15 mouse cellular contexts compared by ENCODE assay signal in genomic region chr2:103012782-103013575, GRCm38 (mm10).
DNase-seq lines count a peak whose midpoint lies in the region; ATAC-seq and TF ChIP-seq lines count a peak whose summit lies in the region.
"Had no signal": no experiment of that assay in that cellular context is flagged by ENCODE, and none has a peak within 500 bp of the region (broad histone marks: within the 10 kb centered on the region; RNA-seq: fewer than 3 reads in every experiment).

No protein-coding gene starts in this region.

- H3K27me3 ChIP-seq in liver, embryonic 14.5 days (ENCODE audit: control insufficient read depth, insufficient read depth, low read length), result no peaks in the 10 kb centered on the region
- H3K27me3 ChIP-seq in E14TG2a.4 (ENCODE audit: insufficient read depth, low read length), result no peaks in the 10 kb centered on the region
- H3K27me3 ChIP-seq: heart, embryonic 12.5 days; hindbrain, embryonic 12.5 days; liver, embryonic 15.5 days had no signal

- no peak overlapping the region for H3K9ac ChIP-seq in liver, embryonic 14.5 days (replicated peaks)
- H3K9ac ChIP-seq: heart, embryonic 12.5 days; hindbrain, embryonic 12.5 days; liver, embryonic 15.5 days had no signal

- 68% methylated on average over 4 of the region's 4 CpGs for whole genome bisulfite sequencing in liver, embryonic 14.5 days (ENCODE audit: insufficient replicate concordance)

- peaks cover 8 to 11% of the 10 kb centered on the region in 2 experiments; a peak in 3 of 4 replicates for H3K4me1 ChIP-seq in liver, embryonic 14.5 days (replicated peaks; ENCODE audit: control insufficient read depth in 2 of 2, insufficient read depth in 2 of 2, low read length in 1 of 2)
- no peaks in the 10 kb centered on the region for H3K4me1 ChIP-seq in E14TG2a.4 (replicated peaks; ENCODE audit: low read depth, low read length)
- H3K4me1 ChIP-seq: hindbrain, embryonic 12.5 days had no signal

- H3K36me3 ChIP-seq in liver, embryonic 14.5 days (replicated peaks; ENCODE audit: control insufficient read depth, insufficient read depth, low read depth), result no peaks in the 10 kb centered on the region
- no peaks in the 10 kb centered on the region for H3K36me3 ChIP-seq in E14TG2a.4 (ENCODE audit: insufficient read depth, low read length)
- H3K36me3 ChIP-seq: heart, embryonic 12.5 days; hindbrain, embryonic 12.5 days; liver, embryonic 15.5 days had no signal

- H3K27ac ChIP-seq in liver, embryonic 14.5 days, result no peak overlapping the region
- H3K27ac ChIP-seq: hindbrain, embryonic 12.5 days; liver, embryonic 15.5 days had no signal

- no peak overlapping the region for H3K4me2 ChIP-seq in liver, embryonic 14.5 days (ENCODE audit: low read depth)
- H3K4me2 ChIP-seq: heart, embryonic 12.5 days; hindbrain, embryonic 12.5 days; liver, embryonic 15.5 days had no signal

- H3K4me3 ChIP-seq in liver, embryonic 14.5 days (ENCODE audit: insufficient read depth in 1 of 2, low read depth in 2 of 2, low read length in 2 of 2), result no peak overlapping the region
- H3K4me3 ChIP-seq in E14TG2a.4 (replicated peaks; ENCODE audit: low read length), result no peak overlapping the region
- H3K4me3 ChIP-seq: erythroblast, embryonic 14.5 days; heart, embryonic 12.5 days; hindbrain, embryonic 12.5 days; liver, embryonic 15.5 days; myocyte had no signal

- peak; percentile 36; the same call in 1 of the 2 replicates for ATAC-seq in frontal cortex, adult (ENCODE audit: low TSS enrichment)
- no peak for ATAC-seq in liver, embryonic 14.5 days (ENCODE audit: insufficient read depth)
- ATAC-seq: activated CD4-positive, CD25-positive, alpha-beta regulatory T cell, adult 4 months had no signal

- no peak for TF ChIP-seq EP300 in liver, embryonic 14.5 days (IDR thresholded peaks at IDR 0.05; ENCODE audit: low read depth)

- no peak for DNase-seq in frontal cortex, postnatal 14 days (ENCODE audit: low spot score in 2 of 2)
- no peak for DNase-seq in liver, embryonic 14.5 days (ENCODE audit: low read depth in 3 of 3, low spot score in 3 of 3)
- DNase-seq in liver, result no peak
- peak; percentile 42 for DNase-seq in induced T-regulatory cell, adult 2 months (ENCODE audit: low read depth)
- no peak for DNase-seq in ovary, postnatal 36 days (ENCODE audit: low spot score)
- no peak for DNase-seq in c-Kit-positive CD71-positive TER-119-positive erythroid progenitor cells, embryonic 14.5 days (ENCODE audit: low spot score)
- DNase-seq: kidney, postnatal 25 days had no signal

- no peaks in the 10 kb centered on the region; the same call in 1 of the 2 replicates for H3K9me3 ChIP-seq in liver, embryonic 14.5 days (ENCODE audit: control insufficient read depth, low read length)
- no peaks in the 10 kb centered on the region for H3K9me3 ChIP-seq in E14TG2a.4 (ENCODE audit: low read length)
- H3K9me3 ChIP-seq: heart, embryonic 12.5 days; liver, embryonic 15.5 days had no signal

- TF ChIP-seq CTCF in liver, embryonic 14.5 days (IDR thresholded peaks at IDR 0.05; ENCODE audit: low read depth), result peak; percentile 54
- peak; percentile 59 for TF ChIP-seq CTCF in E14TG2a.4 (conservative IDR thresholded peaks at IDR 0.05; ENCODE audit: low read length)
